Mouse (Mus musculus) frontal cortex, postnatal 10 days (tissue): ENCODE measurements around the gene Gm10128.
"Not testable (repeated sequence)": the region's sequence is repeated elsewhere in the genome, so short reads cannot be mapped to it uniquely, and the experiment has no call there.

ENCODE experiments used
- DNase-seq, 2 experiments: peaks; one replicate each; pipeline ENCODE4 v3.0.0; 2022; ENCODE audit warnings: low spot score in 2 of 2, mixed read lengths in 1 of 2

The Gm10128 gene

GRCm38 (mm10) chr14:7643872-7644271, at the start of gene Gm10128:
Gm10128 (minus strand) TSS chr14:7643972.
- not testable (repeated sequence) for DNase-seq

DNA sequence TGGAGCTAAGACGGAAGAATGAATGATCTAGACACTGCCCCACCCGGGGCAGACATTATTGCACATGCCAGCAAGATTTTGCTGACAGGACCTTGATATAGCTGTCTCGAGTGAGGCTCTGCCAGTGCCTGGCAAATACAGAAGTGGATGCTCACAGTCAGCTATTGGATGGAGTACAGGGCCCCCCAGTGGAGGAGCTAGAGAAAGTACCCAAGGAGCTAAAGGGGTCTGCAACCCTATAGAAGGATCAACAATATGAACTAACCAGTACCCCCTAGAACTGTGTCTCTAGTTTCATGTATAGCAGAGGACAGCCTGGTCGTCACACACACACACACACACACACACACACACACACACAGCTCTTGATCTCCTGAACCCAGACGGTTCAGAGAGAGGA, 37.4 kb upstream of the Gm10128 start:
- not testable (repeated sequence) for DNase-seq

DNA sequence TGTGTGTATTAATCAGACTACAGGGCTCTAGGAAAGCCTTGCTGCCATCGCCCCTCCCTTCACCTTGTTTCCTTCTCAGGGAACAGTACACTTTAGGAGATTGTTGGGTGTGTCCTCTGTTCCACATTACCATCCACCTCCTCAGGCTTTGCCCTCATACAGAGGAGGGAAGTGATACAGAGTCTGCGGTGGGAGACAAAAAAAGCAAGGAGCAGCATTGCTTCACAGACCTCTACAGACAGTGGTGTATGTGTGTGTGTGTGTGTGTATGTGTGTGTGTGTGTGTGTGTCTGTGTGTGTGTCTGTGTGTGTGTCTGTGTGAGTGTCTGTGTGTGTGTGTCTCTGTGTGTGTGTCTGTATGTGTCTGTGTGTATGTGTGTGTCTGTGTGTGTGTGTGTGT, 18.7 kb upstream of the Gm10128 start:
- DNase-seq: peak in 1 of 2 experiments; percentile 5

DNA sequence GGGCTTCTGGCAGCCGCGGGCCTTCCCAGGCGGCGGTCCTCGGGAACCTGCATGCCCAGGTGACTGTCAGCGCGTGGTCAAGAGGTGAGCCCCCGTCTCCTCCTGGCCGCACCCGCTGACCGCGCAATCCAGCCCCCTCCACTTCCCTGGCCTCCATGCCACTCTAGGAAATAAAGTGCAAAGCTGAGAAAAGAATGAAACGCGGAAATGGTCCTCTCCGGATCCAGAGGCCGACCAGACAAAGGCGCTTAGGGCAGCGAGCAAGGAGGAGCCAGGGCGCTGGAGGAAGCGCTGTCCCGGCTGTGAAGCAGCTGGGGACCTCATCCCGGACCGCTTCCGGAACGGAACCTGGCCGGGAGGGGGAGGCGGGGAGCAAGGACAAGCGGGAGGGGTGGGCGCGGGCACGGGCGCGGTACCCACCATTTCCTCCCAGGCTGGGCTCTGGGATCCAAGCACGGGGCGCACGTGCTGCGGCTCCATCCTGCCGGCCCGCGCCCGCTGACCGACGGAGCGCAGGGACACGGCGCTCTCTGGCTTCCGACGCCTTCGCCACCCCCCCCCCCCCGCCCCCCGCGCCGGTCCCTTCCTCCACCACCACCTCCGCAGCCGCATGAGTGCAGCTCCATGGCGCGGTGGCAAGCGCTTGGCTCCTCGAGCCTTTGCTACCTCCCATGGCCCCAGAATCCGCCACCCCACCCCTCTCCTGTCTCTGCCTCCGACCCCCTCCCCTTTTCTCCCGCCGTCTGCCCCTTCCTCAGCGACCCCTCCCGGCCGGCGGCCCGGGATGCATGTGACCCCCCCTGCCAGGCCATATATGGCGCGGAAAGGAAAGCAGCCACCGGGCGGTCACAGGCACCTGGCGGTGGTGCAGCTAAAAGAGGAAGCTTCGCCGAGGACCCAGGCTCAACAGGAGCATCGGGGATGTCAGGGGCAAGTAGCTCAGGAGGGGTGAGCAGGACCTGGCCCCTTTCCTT, 14.6 kb upstream of the Gm10128 start:
- DNase-seq: peak in 1 of 2 experiments; percentile 7

GRCm38 (mm10) chr14:7657456-7657855, 13.7 kb upstream of the Gm10128 start:
- DNase-seq: not testable (repeated sequence)

GRCm38 (mm10) chr14:7595492-7595891, 48.3 kb downstream of the Gm10128 start, which contains the start of gene Gm10338:
Gm10338 (minus strand) TSS chr14:7595592.
- not testable (repeated sequence) for DNase-seq
